Mouse (Mus musculus): ENCODE measurements around the gene Atp2b4. TPM values are rescaled to one million over a fixed set of nuclear protein-coding genes. Genes with fewer than 3 reads are reported as not detected.

Gene Atp2b4
- polyA plus RNA-seq, 1 experiment from 2014 or later: 14.9 TPM

GRCm38 (mm10) chr1:133800512-133800911 lies 329 bp downstream of the Atp2b4 start:
- Histone ChIP-seq H3K27ac (ENCODE audit: low read length) (peak overlapping the region; percentile 57), H3K4me2 (ENCODE audit: low read depth, low read length) (peak overlapping the region; percentile 93), H3K9me3 (ENCODE audit: control insufficient read depth, low read length) (no peaks in the 10 kb centered on the region), H3K9ac (ENCODE audit: low read depth, low read length) (peak overlapping the region; percentile 73), H3K4me1 (ENCODE audit: control insufficient read depth, insufficient read depth, low read length) (peaks cover 32% of the 10 kb centered on the region), H3K36me3 (ENCODE audit: control insufficient read depth, insufficient read depth, low read length) (no peaks in the 10 kb centered on the region), H3K4me3 (ENCODE audit: low read length) (peak overlapping the region; percentile 70), H3K27me3 (replicated peaks; ENCODE audit: control insufficient read depth, insufficient read depth, low read length) (no peaks in the 10 kb centered on the region)
- WGBS: 0% methylated on average over 16 of the region's 16 CpGs
- ATAC-seq: peak; percentile 39

DNA sequence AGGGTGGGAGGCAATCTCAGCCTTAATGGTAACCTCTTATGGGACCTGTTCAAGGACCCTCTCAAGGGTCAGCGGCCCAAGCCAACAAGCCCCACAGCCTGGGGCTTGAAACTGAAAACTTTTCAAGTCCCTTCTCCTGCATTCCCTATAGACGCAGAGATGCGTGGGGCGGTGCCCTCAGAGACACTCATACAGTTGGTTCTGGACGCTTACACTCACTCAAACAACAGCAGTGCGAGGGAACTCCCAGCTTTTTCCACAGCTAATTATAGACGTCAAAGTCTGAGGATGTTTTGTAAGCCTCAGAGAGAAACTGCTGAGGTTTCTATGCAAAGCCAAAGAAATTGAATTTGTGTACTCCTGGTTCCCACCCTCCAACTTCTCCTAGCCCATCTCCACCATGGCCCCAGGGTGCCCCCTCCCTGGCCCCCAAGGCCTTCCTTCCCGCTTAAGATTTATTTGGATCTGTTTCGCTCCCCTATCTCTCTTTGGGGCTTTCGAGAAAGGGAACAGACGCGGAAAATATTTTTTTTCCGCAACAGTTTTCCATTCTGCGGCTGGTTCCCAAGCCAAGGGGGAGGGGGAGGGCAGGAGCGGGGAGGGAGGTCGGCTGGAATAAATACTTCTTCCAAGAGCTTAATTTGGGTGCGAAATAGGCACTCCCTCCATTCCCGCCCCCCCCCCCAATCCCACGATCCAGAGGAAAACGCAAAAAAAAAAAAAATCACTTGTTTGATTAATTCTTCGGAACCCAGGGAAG lies 975 bp downstream of the Atp2b4 start:
- H3K9me3 ChIP-seq (ENCODE audit: control insufficient read depth, low read length): no peaks in the 10 kb centered on the region
- ATAC-seq: no peak
- WGBS: 4% methylated on average over 21 of the region's 21 CpGs
- peak overlapping the region; percentile 93 for H3K4me2 ChIP-seq (ENCODE audit: low read depth, low read length)
- peak overlapping the region; percentile 57 for H3K27ac ChIP-seq (ENCODE audit: low read length)
- H3K4me3 ChIP-seq (ENCODE audit: low read length): peak overlapping the region; percentile 70
- no peaks in the 10 kb centered on the region for H3K36me3 ChIP-seq (ENCODE audit: control insufficient read depth, insufficient read depth, low read length)
- H3K27me3 ChIP-seq (replicated peaks; ENCODE audit: control insufficient read depth, insufficient read depth, low read length): no peaks in the 10 kb centered on the region
- peak overlapping the region; percentile 73 for H3K9ac ChIP-seq (ENCODE audit: low read depth, low read length)
- peaks cover 32% of the 10 kb centered on the region for H3K4me1 ChIP-seq (ENCODE audit: control insufficient read depth, insufficient read depth, low read length)

GRCm38 (mm10) chr1:133798821-133799415 lies 1.9 kb downstream of the Atp2b4 start:
- Histone ChIP-seq H3K4me3 (ENCODE audit: low read length) (peak overlapping the region; percentile 70), H3K9ac (ENCODE audit: low read depth, low read length) (peak overlapping the region; percentile 73), H3K4me2 (ENCODE audit: low read depth, low read length) (peak overlapping the region; percentile 93), H3K27ac (ENCODE audit: low read length) (no peak overlapping the region), H3K27me3 (replicated peaks; ENCODE audit: control insufficient read depth, insufficient read depth, low read length) (no peaks in the 10 kb centered on the region), H3K4me1 (ENCODE audit: control insufficient read depth, insufficient read depth, low read length) (peaks cover 32% of the 10 kb centered on the region), H3K9me3 (ENCODE audit: control insufficient read depth, low read length) (no peaks in the 10 kb centered on the region), H3K36me3 (ENCODE audit: control insufficient read depth, insufficient read depth, low read length) (no peaks in the 10 kb centered on the region)
- ATAC-seq: no peak
- 50% methylated on average over 1 of the region's 1 CpGs for WGBS

DNA sequence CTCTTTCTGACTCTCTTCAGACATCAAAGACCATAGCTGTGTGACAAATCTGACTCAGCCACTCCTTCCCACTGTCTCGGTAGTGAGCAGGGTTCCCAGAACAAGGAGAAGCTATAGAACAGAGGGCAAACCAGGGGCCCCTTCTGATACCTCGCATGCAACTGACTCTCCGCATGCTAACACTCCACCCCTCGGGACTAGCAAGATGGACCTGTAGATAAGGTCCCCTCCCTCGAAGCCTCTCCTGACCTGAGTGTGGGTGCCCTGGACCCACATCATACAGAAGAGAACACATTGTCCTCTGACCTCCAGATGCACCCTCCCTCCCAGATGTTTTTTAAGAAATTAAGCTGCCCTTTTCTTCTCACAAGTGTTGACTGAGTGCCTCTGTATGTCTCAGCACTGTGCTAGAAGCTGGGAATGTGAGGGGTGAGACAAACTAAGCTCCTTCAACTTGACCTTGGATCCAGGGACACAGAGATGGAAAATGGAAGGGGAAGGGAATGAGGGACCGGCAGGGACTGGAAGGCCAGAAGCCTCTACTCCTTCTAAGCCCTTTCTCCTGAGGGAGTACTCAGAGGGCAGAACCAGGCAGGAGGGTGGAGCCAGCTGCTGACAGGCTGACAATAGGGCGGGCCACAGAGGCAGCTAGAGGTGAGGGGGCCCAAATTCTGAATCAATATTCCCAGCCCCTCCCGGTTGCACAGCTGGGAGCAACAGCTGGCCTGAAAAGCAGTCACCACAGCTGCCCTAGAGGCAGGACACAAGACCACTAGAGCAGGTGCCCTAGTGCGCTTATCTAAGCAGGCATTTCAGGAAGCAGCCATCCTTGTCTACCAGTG lies 2.6 kb downstream of the Atp2b4 start:
- Histone ChIP-seq H3K4me1 (ENCODE audit: control insufficient read depth, insufficient read depth, low read length) (peaks cover 38% of the 10 kb centered on the region), H3K27ac (ENCODE audit: low read length) (no peak overlapping the region), H3K9ac (ENCODE audit: low read depth, low read length) (peak overlapping the region; percentile 73; the same call in 1 of the 2 replicates), H3K4me2 (ENCODE audit: low read depth, low read length) (peak overlapping the region; percentile 93), H3K9me3 (ENCODE audit: control insufficient read depth, low read length) (no peaks in the 10 kb centered on the region), H3K36me3 (ENCODE audit: control insufficient read depth, insufficient read depth, low read length) (no peaks in the 10 kb centered on the region), H3K4me3 (ENCODE audit: low read length) (peak overlapping the region; percentile 70), H3K27me3 (replicated peaks; ENCODE audit: control insufficient read depth, insufficient read depth, low read length) (no peaks in the 10 kb centered on the region)
- ATAC-seq: peak; percentile 65
- 27% methylated on average over 9 of the region's 9 CpGs for WGBS

- Histone ChIP-seq H3K4me2 (ENCODE audit: low read depth, low read length) (peak overlapping the region; percentile 93), H3K4me1 (ENCODE audit: control insufficient read depth, insufficient read depth, low read length) (peaks cover 39% of the 10 kb centered on the region), H3K27ac (ENCODE audit: low read length) (no peak overlapping the region), H3K36me3 (ENCODE audit: control insufficient read depth, insufficient read depth, low read length) (no peaks in the 10 kb centered on the region), H3K9me3 (ENCODE audit: control insufficient read depth, low read length) (no peaks in the 10 kb centered on the region), H3K27me3 (replicated peaks; ENCODE audit: control insufficient read depth, insufficient read depth, low read length) (no peaks in the 10 kb centered on the region), H3K9ac (ENCODE audit: low read depth, low read length) (no peak overlapping the region), H3K4me3 (ENCODE audit: low read length) (peak overlapping the region; percentile 11; the same call in 1 of the 2 replicates)
- ATAC-seq: no peak; the same call in 1 of the 2 replicates
- WGBS: 76% methylated on average over 1 of the region's 1 CpGs
Measured at GRCm38 (mm10) chr1:133797327-133797978, 3.4 kb downstream of the Atp2b4 start.

- WGBS: 21% methylated on average over 1 of the region's 1 CpGs
- no peak overlapping the region for H3K9ac ChIP-seq (ENCODE audit: low read depth, low read length)
- peaks cover 4% of the 10 kb centered on the region; the same call in 1 of the 2 replicates for H3K36me3 ChIP-seq (ENCODE audit: control insufficient read depth, insufficient read depth, low read length)
- peaks cover 19% of the 10 kb centered on the region for H3K4me1 ChIP-seq (ENCODE audit: control insufficient read depth, insufficient read depth, low read length)
- H3K4me3 ChIP-seq (ENCODE audit: low read length): no peak overlapping the region
- H3K27ac ChIP-seq (ENCODE audit: low read length): 0 out of 2 replicates have a peak overlapping the region, but pooled peaks have one; percentile 24
- no peak for ATAC-seq
- H3K27me3 ChIP-seq (replicated peaks; ENCODE audit: control insufficient read depth, insufficient read depth, low read length): no peaks in the 10 kb centered on the region
- H3K9me3 ChIP-seq (ENCODE audit: control insufficient read depth, low read length): no peaks in the 10 kb centered on the region
- H3K4me2 ChIP-seq (ENCODE audit: low read depth, low read length): no peak overlapping the region
Measured at GRCm38 (mm10) chr1:133793646-133794045, 7.2 kb downstream of the Atp2b4 start.

GRCm38 (mm10) chr1:133790011-133790410 lies 10.8 kb downstream of the Atp2b4 start:
- Histone ChIP-seq H3K4me1 (ENCODE audit: control insufficient read depth, insufficient read depth, low read length) (peaks cover 7% of the 10 kb centered on the region), H3K4me3 (ENCODE audit: low read length) (no peak overlapping the region), H3K27ac (ENCODE audit: low read length) (no peak overlapping the region), H3K36me3 (ENCODE audit: control insufficient read depth, insufficient read depth, low read length) (peaks cover 4% of the 10 kb centered on the region; the same call in 1 of the 2 replicates), H3K27me3 (replicated peaks; ENCODE audit: control insufficient read depth, insufficient read depth, low read length) (no peaks in the 10 kb centered on the region), H3K4me2 (ENCODE audit: low read depth, low read length) (no peak overlapping the region), H3K9ac (ENCODE audit: low read depth, low read length) (no peak overlapping the region), H3K9me3 (ENCODE audit: control insufficient read depth, low read length) (no peaks in the 10 kb centered on the region)
- ATAC-seq: no peak
- WGBS: 92% methylated on average over 4 of the region's 4 CpGs

- Histone ChIP-seq H3K9me3 (ENCODE audit: control insufficient read depth, low read length) (no peaks in the 10 kb centered on the region), H3K4me3 (ENCODE audit: low read length) (no peak overlapping the region), H3K9ac (ENCODE audit: low read depth, low read length) (no peak overlapping the region), H3K36me3 (ENCODE audit: control insufficient read depth, insufficient read depth, low read length) (peaks cover 4% of the 10 kb centered on the region; the same call in 1 of the 2 replicates), H3K4me2 (ENCODE audit: low read depth, low read length) (no peak overlapping the region), H3K27ac (ENCODE audit: low read length) (no peak overlapping the region), H3K4me1 (ENCODE audit: control insufficient read depth, insufficient read depth, low read length) (peaks cover 7% of the 10 kb centered on the region), H3K27me3 (replicated peaks; ENCODE audit: control insufficient read depth, insufficient read depth, low read length) (no peaks in the 10 kb centered on the region)
- WGBS: 67% methylated on average over 5 of the region's 5 CpGs
- no peak for ATAC-seq
Measured at GRCm38 (mm10) chr1:133788864-133789263, 12.0 kb downstream of the Atp2b4 start.
